Mouse (Mus musculus) CH12.LX (cell line): ENCODE data around the gene Golph3l. TPM values are rescaled to one million over a fixed set of nuclear protein-coding genes. Genes with fewer than 3 reads are reported as not detected.

Experiments
- DNase-seq: peaks from one replicate; pipeline ENCODE4 v3.0.0-alpha.2; 2013; ENCODE audit errors: extremely low read depth
- H3K27ac ChIP-seq: 2 replicates; pipeline ENCODE4 v1.5.1; 2012; ENCODE audit warnings: low read depth, mild to moderate bottlenecking, control low read depth, moderate library complexity; ENCODE audit not compliant: insufficient read depth
- H3K27me3 ChIP-seq: replicated peaks from 2 replicates; pipeline ENCODE3; 2012; ENCODE audit warnings: inconsistent platforms
- H3K36me3 ChIP-seq, 2 experiments: replicated peaks in 1 of 2; 2 replicates each; pipeline versions ENCODE3 to v1.6.1; 2012; ENCODE audit warnings: inconsistent platforms in 1 of 2, low read length in 1 of 2, mild to moderate bottlenecking in 1 of 2, mixed read lengths in 1 of 2, moderate library complexity in 1 of 2; ENCODE audit not compliant: control insufficient read depth in 1 of 2, insufficient read depth in 1 of 2
- H3K4me1 ChIP-seq, 2 experiments: 2 replicates each; pipeline ENCODE4 v1.6.1; 2012; ENCODE audit warnings: inconsistent platforms in 1 of 2, moderate library complexity in 1 of 2; ENCODE audit not compliant: insufficient read depth in 2 of 2, control insufficient read depth in 1 of 2
- H3K4me2 ChIP-seq: 2 replicates; pipeline ENCODE4 v1.6.1; 2012; ENCODE audit warnings: low read depth, mild to moderate bottlenecking, control low read depth; ENCODE audit not compliant: poor library complexity, insufficient read depth, severe bottlenecking
- H3K4me3 ChIP-seq, 3 experiments: fragments of 150-350 bp in 1 of 3; sonication (generic) in 1 of 3; replicated peaks in 1 of 3; 2 replicates each; pipeline versions ENCODE3 to v1.5.1; 2011 to 2012; ENCODE audit warnings: low read depth in 2 of 3, low read length in 2 of 3, mild to moderate bottlenecking in 2 of 3, moderate library complexity in 2 of 3, control low read depth in 1 of 3, improper control_type of control experiment in 1 of 3, inconsistent platforms in 1 of 3, mixed read lengths in 1 of 3; ENCODE audit not compliant: poor library complexity in 1 of 3
- H3K79me2 ChIP-seq: replicated peaks from 2 replicates; pipeline ENCODE4 v1.6.1; 2012; ENCODE audit warnings: mild to moderate bottlenecking, moderate library complexity; ENCODE audit not compliant: control insufficient read depth, poor library complexity, insufficient read depth, severe bottlenecking; ENCODE audit errors: extremely low read depth
- H3K9ac ChIP-seq: 2 replicates; pipeline ENCODE4 v1.6.1; 2012; ENCODE audit warnings: low read depth, mild to moderate bottlenecking, control low read depth, moderate library complexity; ENCODE audit not compliant: insufficient read depth
- H3K9me3 ChIP-seq: replicated peaks from 2 replicates; pipeline ENCODE3; 2012; ENCODE audit warnings: low read length, inconsistent platforms, mixed read lengths
- BHLHE40 ChIP-seq: IDR thresholded peaks from 2 replicates; pipeline ENCODE4 v1.6.1; 2011; ENCODE audit warnings: mild to moderate bottlenecking, low read depth, low read length, improper control_type of control experiment
- CHD1 ChIP-seq: IDR thresholded peaks from 2 replicates; pipeline ENCODE4 v1.6.1; 2012; ENCODE audit warnings: low read depth, low read length, improper control_type of control experiment, inconsistent platforms
- CHD2 ChIP-seq: IDR thresholded peaks from 2 replicates; pipeline ENCODE4 v1.6.1; 2011; ENCODE audit warnings: low read length, improper control_type of control experiment
- CTCF ChIP-seq, 2 experiments: IDR thresholded peaks in 1 of 2; conservative IDR thresholded peaks in 1 of 2; 2 replicates each; pipeline ENCODE4 v1.5.1; 2011 to 2012; ENCODE audit warnings: low read depth in 2 of 2, low read length in 2 of 2, improper control_type of control experiment in 1 of 2, inconsistent platforms in 1 of 2, mild to moderate bottlenecking in 1 of 2, moderate library complexity in 1 of 2
- ELF1 ChIP-seq: IDR thresholded peaks from 2 replicates; pipeline ENCODE4 v1.6.1; 2014; ENCODE audit warnings: low read depth, mild to moderate bottlenecking, inconsistent platforms, low read length, improper control_type of control experiment
- EP300 ChIP-seq: IDR thresholded peaks from 2 replicates; pipeline ENCODE4 v1.6.1; 2011; ENCODE audit warnings: low read length, improper control_type of control experiment
- HCFC1 ChIP-seq: IDR thresholded peaks from 2 replicates; pipeline ENCODE4 v1.6.1; 2012; ENCODE audit warnings: low read depth, mild to moderate bottlenecking, inconsistent platforms, low read length, improper control_type of control experiment
- JUND ChIP-seq: conservative IDR thresholded peaks from 2 replicates; pipeline ENCODE4 v1.6.1; 2011; ENCODE audit warnings: low read depth, low read length, improper control_type of control experiment
- KAT2A ChIP-seq: IDR thresholded peaks from 2 replicates; pipeline ENCODE4 v1.6.1; 2012; ENCODE audit warnings: low read length, improper control_type of control experiment, inconsistent platforms; ENCODE audit not compliant: insufficient replicate concordance
- MAFK ChIP-seq: IDR thresholded peaks from 2 replicates; pipeline ENCODE4 v1.6.1; 2011; ENCODE audit warnings: low read length, improper control_type of control experiment; ENCODE audit not compliant: insufficient replicate concordance
- MAX ChIP-seq: IDR thresholded peaks from 2 replicates; pipeline ENCODE4 v1.6.1; 2011; ENCODE audit warnings: low read length, improper control_type of control experiment
- MAZ ChIP-seq: IDR thresholded peaks from 2 replicates; pipeline ENCODE4 v1.6.1; 2012; ENCODE audit warnings: low read depth, mild to moderate bottlenecking, inconsistent platforms, low read length, improper control_type of control experiment, moderate library complexity
- MEF2A ChIP-seq: IDR thresholded peaks from 2 replicates; pipeline ENCODE4 v1.6.1; 2014; ENCODE audit warnings: low read depth, mild to moderate bottlenecking, inconsistent platforms, low read length, improper control_type of control experiment, borderline replicate concordance
- MXI1 ChIP-seq: IDR thresholded peaks from 2 replicates; pipeline ENCODE4 v1.6.1; 2011; ENCODE audit warnings: mild to moderate bottlenecking, low read depth, low read length, improper control_type of control experiment
- MYC ChIP-seq: IDR thresholded peaks from 2 replicates; pipeline ENCODE4 v1.6.1; 2011; ENCODE audit warnings: low read depth, mild to moderate bottlenecking, improper control_type of control experiment, low read length
- NRF1 ChIP-seq: IDR thresholded peaks from 2 replicates; pipeline ENCODE4 v1.6.1; 2014; ENCODE audit warnings: low read depth, mild to moderate bottlenecking, inconsistent platforms, low read length, improper control_type of control experiment, moderate library complexity
- PAX5 ChIP-seq: IDR thresholded peaks from 2 replicates; pipeline ENCODE4 v1.6.1; 2012; ENCODE audit warnings: low read length, inconsistent platforms, mixed read lengths
- POLR2A ChIP-seq: IDR thresholded peaks from 2 replicates; pipeline ENCODE4 v1.6.1; 2011; ENCODE audit warnings: low read depth, mild to moderate bottlenecking, improper control_type of control experiment, low read length
- POLR2AphosphoS2 ChIP-seq: IDR thresholded peaks from 2 replicates; pipeline ENCODE4 v1.6.1; 2011; ENCODE audit warnings: low read depth, low read length, improper control_type of control experiment
- RCOR1 ChIP-seq: conservative IDR thresholded peaks from 2 replicates; pipeline ENCODE4 v1.6.1; 2012; ENCODE audit warnings: low read depth, mild to moderate bottlenecking, inconsistent platforms, low read length, improper control_type of control experiment
- SIN3A ChIP-seq: IDR thresholded peaks from 2 replicates; pipeline ENCODE4 v1.6.1; 2012; ENCODE audit warnings: low read length, improper control_type of control experiment, inconsistent platforms
- SMC3 ChIP-seq: IDR thresholded peaks from 2 replicates; pipeline ENCODE4 v1.6.1; 2011; ENCODE audit warnings: low read depth, low read length, improper control_type of control experiment
- TCF12 ChIP-seq: IDR thresholded peaks from 2 replicates; pipeline ENCODE4 v1.6.1; 2014; ENCODE audit warnings: low read depth, mild to moderate bottlenecking, inconsistent platforms, low read length, improper control_type of control experiment
- UBTF ChIP-seq: IDR thresholded peaks from 2 replicates; pipeline ENCODE4 v1.6.1; 2012; ENCODE audit warnings: low read depth, mild to moderate bottlenecking, inconsistent platforms, low read length, improper control_type of control experiment, moderate library complexity
- ZC3H11A ChIP-seq: IDR thresholded peaks from 2 replicates; pipeline ENCODE4 v1.6.1; 2012; ENCODE audit warnings: low read depth, mild to moderate bottlenecking, inconsistent platforms, low read length, improper control_type of control experiment
- ZKSCAN1 ChIP-seq: IDR thresholded peaks from 2 replicates; pipeline ENCODE4 v1.6.1; 2012; ENCODE audit warnings: low read depth, inconsistent platforms, low read length, improper control_type of control experiment, borderline replicate concordance
- ZMIZ1 ChIP-seq: IDR thresholded peaks from 2 replicates; pipeline ENCODE4 v1.6.1; 2012; ENCODE audit warnings: low read depth, mild to moderate bottlenecking, inconsistent platforms, low read length, improper control_type of control experiment
- ZNF384 ChIP-seq: IDR thresholded peaks from 2 replicates; pipeline ENCODE4 v1.6.1; 2012; ENCODE audit warnings: low read depth, low read length, improper control_type of control experiment, inconsistent platforms
- dilution Hi-C: fragments of 300-500 bp; cut with MboI; formaldehyde crosslinking; loops from 2 replicates; pipeline ENCODE4 v1.14.3; 2020; ENCODE audit warnings: low sequenced_read_pairs; ENCODE audit not compliant: extremely low pct_unique_long_range_greater_than_20kb, extremely low pct_ligation_motif_present
- in situ Hi-C: fragments of 300-500 bp; cut with MboI; formaldehyde crosslinking; loops from 3 replicates; pipeline ENCODE4 v1.14.3; 2019; ENCODE audit warnings: low sequenced_read_pairs, low pct_ligation_motif_present, low pct_unique_long_range_greater_than_20kb, mixed read lengths
- polyA plus RNA-seq: library from polyadenylated mRNA; unstranded; fragments of >175 nt; gene quantifications from 2 replicates; pipeline ENCODE4 v1.2.1, GENCODE M21; 2012; ENCODE audit warnings: low read depth; ENCODE audit not compliant: insufficient read length
- total RNA-seq, 2 experiments: library from RNA; depleted of rRNA; stranded (reverse); fragments of 300-350 nt in 1 of 2; fragments of >200 nt in 1 of 2; gene quantifications; 2 replicates each; pipeline ENCODE4 v1.2.3; 2012 to 2014

Gene Golph3l
- total and polyA plus RNA-seq, 3 experiments: 22.7 to 36.9 (median 23.4) TPM

DNA sequence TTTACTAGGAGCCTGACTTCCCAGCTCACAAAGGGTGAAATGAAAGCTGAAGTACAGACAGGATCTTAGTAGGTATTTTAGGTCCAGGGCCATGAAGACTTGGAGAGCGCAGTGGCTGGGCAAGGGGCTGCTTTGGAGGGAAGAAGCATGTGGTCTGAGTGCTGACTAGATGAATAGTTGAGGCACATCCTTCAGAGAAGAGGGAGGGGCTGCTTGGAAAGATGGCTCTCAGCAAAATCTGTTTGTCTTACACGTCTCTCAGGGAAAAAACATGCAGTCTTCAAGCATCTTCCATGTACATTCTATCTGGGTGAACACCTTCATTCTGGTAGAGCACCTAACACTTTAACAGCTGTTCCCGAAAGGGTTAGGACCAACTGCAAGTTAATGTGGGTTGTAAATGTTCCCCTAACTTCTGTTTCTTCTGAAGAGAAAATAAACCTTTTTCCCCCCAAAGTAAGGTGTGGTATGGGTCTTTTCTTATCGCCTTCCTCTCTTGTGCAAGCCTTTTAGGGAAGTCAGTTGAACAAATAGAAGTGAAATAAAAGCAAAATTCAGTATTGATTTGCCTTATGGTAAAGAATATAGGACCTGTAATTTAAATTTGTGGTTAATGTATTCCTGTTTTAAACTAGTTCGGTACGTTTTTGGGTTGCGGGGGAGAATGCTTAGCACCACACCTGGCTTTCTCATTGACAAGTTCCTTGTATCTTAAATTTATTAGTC, 74.2 kb downstream of the Golph3l start:
- H3K4me1 ChIP-seq: peaks cover 15 to 55% of the 10 kb centered on the region in 2 experiments
- peak overlapping the region in 2 of 3 experiments; percentile 91 for H3K4me3 ChIP-seq
- TF ChIP-seq KAT2A (0 out of 2 replicates have a peak, but pooled peaks have one; percentile 28), ZMIZ1 (peak; percentile 63), MAX (no peak), POLR2A (peak; percentile 44), POLR2AphosphoS2 (peak; percentile 33; the same call in 1 of the 2 replicates), SMC3 (no peak), SIN3A (peak; percentile 57; the same call in 1 of the 2 replicates), MEF2A (no peak), MAFK (no peak), JUND (0 out of 2 replicates have a peak, but pooled peaks have one; percentile 11), EP300 (peak; percentile 42; the same call in 1 of the 2 replicates), ELF1 (no peak; the same call in 1 of the 2 replicates), CHD1 (peak; percentile 80), RCOR1 (peak; percentile 72; the same call in 1 of the 2 replicates), HCFC1 (0 out of 2 replicates have a peak, but pooled peaks have one; percentile 17), PAX5 (no peak), CHD2 (peak; percentile 39; the same call in 1 of the 2 replicates), BHLHE40 (no peak), MAZ (peak; percentile 32; the same call in 1 of the 2 replicates), MXI1 (peak; percentile 24; the same call in 1 of the 2 replicates)
- in situ Hi-C loops: no loop called here
- peaks cover 34 to 63% of the 10 kb centered on the region in 2 experiments for H3K36me3 ChIP-seq
- no peaks in the 10 kb centered on the region for H3K27me3 ChIP-seq
- peak overlapping the region; percentile 65 for H3K9ac ChIP-seq
- H3K4me2 ChIP-seq: peak overlapping the region; percentile 95
- dilution Hi-C loops: no loop called here
- DNase-seq: no peak
- H3K27ac ChIP-seq: peak overlapping the region; percentile 91
- peaks cover 86% of the 10 kb centered on the region for H3K79me2 ChIP-seq
- no peaks in the 10 kb centered on the region for H3K9me3 ChIP-seq

DNA sequence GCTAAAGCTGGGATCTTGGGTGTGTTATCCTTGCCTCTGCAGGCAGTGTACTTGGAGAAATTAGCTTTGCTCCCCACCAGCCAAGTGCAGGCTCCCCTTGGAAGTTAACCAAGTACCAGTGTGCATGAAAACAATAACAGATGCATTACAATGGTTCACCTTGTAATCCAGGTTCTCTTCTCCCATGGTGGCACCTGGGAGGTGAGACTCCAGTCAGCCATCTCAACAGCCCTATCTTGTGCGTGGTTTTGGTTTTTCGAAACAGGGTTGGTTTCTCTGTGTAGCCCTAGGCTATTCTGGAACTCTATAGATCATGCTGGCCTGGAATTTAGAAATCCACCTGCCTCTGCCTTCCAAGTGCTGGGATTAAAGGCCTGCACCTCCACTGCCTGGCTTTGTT, 74.8 kb downstream of the Golph3l start:
- peaks cover 19 to 61% of the 10 kb centered on the region in 2 experiments for H3K4me1 ChIP-seq
- DNase-seq: no peak
- peak overlapping the region; percentile 95 for H3K4me2 ChIP-seq
- in situ Hi-C loops (no loop called here), dilution Hi-C loops (no loop called here)
- H3K4me3 ChIP-seq: peak overlapping the region in 2 of 3 experiments; percentile 91
- H3K36me3 ChIP-seq: peaks cover 34 to 64% of the 10 kb centered on the region in 2 experiments
- TF ChIP-seq SIN3A (no peak; the same call in 1 of the 2 replicates), POLR2AphosphoS2 (0 out of 2 replicates have a peak, but pooled peaks have one; percentile 10), ZNF384 (no peak), POLR2A (peak; percentile 49), ZC3H11A (no peak), CTCF (conservative IDR thresholded peaks at IDR 0.05 in 1 of 2, IDR thresholded peaks at IDR 0.05 in 1 of 2; ENCODE audit: low read depth in 2 of 2, low read length in 2 of 2) (no peak), CHD1 (no peak), MYC (0 out of 2 replicates have a peak, but pooled peaks have one; percentile 8), RCOR1 (no peak), MAX (no peak), ZKSCAN1 (no peak), TCF12 (no peak), MAZ (no peak), KAT2A (no peak), JUND (no peak), CHD2 (no peak; the same call in 1 of the 2 replicates), NRF1 (no peak), BHLHE40 (no peak), UBTF (no peak), ZMIZ1 (no peak)
- peaks cover 88% of the 10 kb centered on the region for H3K79me2 ChIP-seq
- no peaks in the 10 kb centered on the region for H3K9me3 ChIP-seq
- H3K9ac ChIP-seq: peak overlapping the region; percentile 65; the same call in 1 of the 2 replicates
- H3K27ac ChIP-seq: peak overlapping the region; percentile 91
- no peaks in the 10 kb centered on the region for H3K27me3 ChIP-seq
